Mouse (Mus musculus): ENCODE results near the gene Mapk1ip1l. TPM values are rescaled to one million over a fixed set of nuclear protein-coding genes. Genes with fewer than 3 reads are reported as not detected.
A peak's percentile ranks its signal among the peaks of the same experiment; 100 is the strongest.

The Mapk1ip1l gene
- polyA plus RNA-seq, 1 experiment from 2014 or later = 51.4 TPM

DNA sequence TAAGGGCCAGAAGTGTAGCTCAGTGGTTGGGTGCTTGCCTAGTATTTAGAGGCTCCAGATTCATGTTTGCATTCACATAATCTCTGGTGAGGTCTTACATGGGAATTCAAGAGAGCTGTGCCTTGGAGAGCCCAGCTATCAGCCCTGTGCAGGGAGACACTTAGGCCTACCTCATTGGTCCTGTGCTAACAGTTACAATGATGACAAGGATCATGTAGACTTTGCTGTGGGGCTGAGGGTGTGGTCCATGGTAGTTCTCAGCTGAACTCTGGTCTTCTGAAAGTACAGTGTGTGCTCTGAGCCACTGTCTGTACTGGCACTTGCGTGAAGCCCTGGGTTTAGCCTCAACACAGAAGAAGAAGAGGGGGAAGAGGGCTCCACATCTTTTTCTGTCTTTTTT lies 48.6 kb downstream of the Mapk1ip1l start:
- ATAC-seq (ENCODE audit: low read depth) = no peak
- WGBS = 86% methylated on average over 1 of the region's 1 CpGs
- Histone ChIP-seq H3K27me3 (no peaks in the 10 kb centered on the region), H3K4me2 (no peak overlapping the region), H3K36me3 (no peaks in the 10 kb centered on the region), H3K4me3 (no peak overlapping the region), H3K27ac (replicated peaks) (no peak overlapping the region), H3K9ac (no peak overlapping the region), H3K4me1 (replicated peaks) (no peaks in the 10 kb centered on the region), H3K9me3 (no peaks in the 10 kb centered on the region)

DNA sequence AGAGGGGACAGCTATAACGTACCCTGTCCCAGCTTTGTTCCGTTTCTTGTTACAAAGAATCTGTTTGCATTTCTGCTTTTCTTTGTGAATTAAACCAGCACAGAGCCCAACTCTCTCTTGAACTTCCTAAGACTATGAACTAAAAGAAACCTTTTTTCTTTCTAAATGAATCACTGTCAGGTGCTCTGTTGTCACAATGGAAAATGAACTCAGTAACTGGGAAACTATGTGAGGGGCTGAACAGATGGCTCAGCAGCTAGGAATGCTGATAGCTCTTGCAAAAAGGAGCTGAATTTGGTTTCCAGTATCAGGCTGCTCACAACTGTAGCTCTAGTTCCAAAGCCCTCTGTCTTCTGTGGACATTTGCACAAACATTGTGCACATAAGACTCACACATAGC lies 52.9 kb downstream of the Mapk1ip1l start:
- no peak overlapping the region for H3K4me3 ChIP-seq
- no peak overlapping the region for H3K4me2 ChIP-seq
- H3K27ac ChIP-seq (replicated peaks) = no peak overlapping the region
- no peaks in the 10 kb centered on the region for H3K9me3 ChIP-seq
- no peak overlapping the region for H3K9ac ChIP-seq
- H3K4me1 ChIP-seq (replicated peaks) = no peaks in the 10 kb centered on the region
- no peak for ATAC-seq (ENCODE audit: low read depth)
- no peaks in the 10 kb centered on the region for H3K27me3 ChIP-seq
- no peaks in the 10 kb centered on the region for H3K36me3 ChIP-seq
- WGBS = 76% methylated on average over 2 of the region's 2 CpGs

DNA sequence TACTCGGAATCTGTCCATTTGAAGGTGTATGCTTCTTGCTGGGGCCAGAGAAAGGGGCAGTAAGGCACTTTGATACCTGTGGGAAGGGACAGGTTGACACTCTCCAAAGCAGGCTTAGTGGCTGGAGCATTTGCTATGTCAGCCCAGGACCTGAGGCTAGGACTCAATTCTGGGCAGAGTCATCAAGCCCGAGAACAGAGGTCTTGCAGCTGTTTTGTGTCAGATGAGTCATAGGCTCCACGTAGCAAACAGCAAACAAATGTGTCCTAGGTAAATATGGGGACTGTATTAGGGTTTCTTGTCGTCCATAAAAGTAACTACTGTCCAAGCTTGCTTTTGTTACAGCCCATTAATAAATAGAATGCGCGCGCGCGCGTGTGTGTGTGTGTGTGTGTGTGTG lies 54.2 kb downstream of the Mapk1ip1l start:
- 91% methylated on average over 10 of the region's 10 CpGs for WGBS
- H3K9ac ChIP-seq = no peak overlapping the region

DNA sequence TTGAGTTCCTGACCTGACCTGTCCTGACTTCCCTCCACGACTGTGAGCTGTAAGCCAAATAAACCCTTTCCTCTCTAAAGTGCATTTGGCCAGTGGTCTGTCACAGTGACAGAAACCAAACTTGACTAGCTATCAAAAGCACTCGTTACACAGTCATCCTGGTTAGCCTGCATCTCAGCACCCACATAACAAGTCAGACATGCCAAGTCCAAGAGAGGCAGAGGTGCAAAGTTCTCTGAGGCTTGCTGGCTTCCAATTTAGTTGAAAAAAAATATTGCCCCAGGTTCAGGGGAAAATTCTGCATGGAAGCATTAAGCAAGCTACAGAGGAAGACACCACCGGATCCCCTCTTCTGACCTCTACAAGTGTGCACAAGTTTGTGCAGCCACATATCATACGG lies 55.2 kb downstream of the Mapk1ip1l start:
- WGBS = 90% methylated on average over 4 of the region's 4 CpGs
- no peaks in the 10 kb centered on the region for H3K9me3 ChIP-seq
- H3K36me3 ChIP-seq = no peaks in the 10 kb centered on the region
- no peak overlapping the region for H3K4me3 ChIP-seq
- H3K27me3 ChIP-seq = no peaks in the 10 kb centered on the region
- no peaks in the 10 kb centered on the region for H3K4me1 ChIP-seq (replicated peaks)
- no peak overlapping the region for H3K4me2 ChIP-seq
- H3K27ac ChIP-seq (replicated peaks) = no peak overlapping the region
- no peak for ATAC-seq (ENCODE audit: low read depth)
- H3K9ac ChIP-seq = no peak overlapping the region

More for the DNA sequence above, 54.2 kb downstream of the Mapk1ip1l start:
- Histone ChIP-seq H3K27me3 (no peaks in the 10 kb centered on the region), H3K36me3 (no peaks in the 10 kb centered on the region), H3K4me3 (no peak overlapping the region), H3K9me3 (no peaks in the 10 kb centered on the region), H3K27ac (replicated peaks) (no peak overlapping the region), H3K4me2 (no peak overlapping the region), H3K4me1 (replicated peaks) (no peaks in the 10 kb centered on the region)
- ATAC-seq (ENCODE audit: low read depth) = no peak

DNA sequence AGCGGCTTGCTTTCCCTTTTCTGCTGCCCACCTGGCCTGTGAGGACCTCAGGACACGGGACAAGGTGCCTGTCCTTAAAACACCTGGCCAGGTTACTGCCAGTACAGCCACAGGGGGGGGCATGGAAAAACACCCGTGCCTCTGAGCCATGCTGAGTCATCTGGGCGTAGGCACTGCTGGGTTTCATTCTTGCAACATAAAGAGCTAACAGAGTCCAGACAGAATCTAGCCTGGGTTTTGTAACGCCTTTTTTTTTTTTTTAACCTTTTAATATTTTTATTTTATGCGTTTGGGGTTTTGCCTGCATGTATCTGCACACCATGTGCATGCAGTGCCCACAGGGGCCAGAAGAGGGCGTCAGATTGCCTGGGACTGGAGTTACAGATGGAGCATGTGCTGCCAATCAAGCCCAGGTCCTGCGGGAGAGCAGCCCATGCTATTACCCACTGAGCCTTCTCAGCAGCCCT lies 56.1 kb downstream of the Mapk1ip1l start:
- H3K4me2 ChIP-seq = no peak overlapping the region
- no peak for ATAC-seq (ENCODE audit: low read depth)

DNA sequence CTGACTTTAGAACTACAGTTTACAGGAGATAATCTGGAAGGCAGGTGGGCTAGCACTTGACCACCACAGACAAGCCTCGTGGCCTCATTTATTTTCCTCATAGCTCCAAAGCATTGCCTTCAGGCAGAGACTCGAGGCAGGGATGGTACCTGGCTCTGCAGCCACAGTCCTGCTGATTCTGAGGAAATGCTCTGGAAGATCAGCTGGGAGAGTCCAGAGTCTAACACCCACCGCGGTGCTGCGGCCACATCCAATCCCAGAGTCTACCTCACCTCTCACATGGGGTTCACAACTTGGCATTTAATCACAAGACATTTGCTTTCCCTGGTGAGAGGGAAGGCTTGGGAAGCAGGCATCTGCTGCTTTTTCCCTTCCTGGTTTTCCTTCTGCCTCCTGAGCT lies 56.9 kb downstream of the Mapk1ip1l start:
- no peaks in the 10 kb centered on the region for H3K27me3 ChIP-seq
- no peak overlapping the region for H3K4me2 ChIP-seq
- H3K4me3 ChIP-seq = no peak overlapping the region
- H3K36me3 ChIP-seq = no peaks in the 10 kb centered on the region
- H3K27ac ChIP-seq (replicated peaks) = no peak overlapping the region
- no peaks in the 10 kb centered on the region for H3K9me3 ChIP-seq
- H3K9ac ChIP-seq = no peak overlapping the region
- no peak for ATAC-seq (ENCODE audit: low read depth)
- H3K4me1 ChIP-seq (replicated peaks) = no peaks in the 10 kb centered on the region
- 74% methylated on average over 5 of the region's 5 CpGs for WGBS

More for the DNA sequence above, 56.1 kb downstream of the Mapk1ip1l start:
- Histone ChIP-seq H3K27me3 (no peaks in the 10 kb centered on the region), H3K9me3 (no peaks in the 10 kb centered on the region), H3K36me3 (no peaks in the 10 kb centered on the region), H3K4me1 (replicated peaks) (no peaks in the 10 kb centered on the region), H3K27ac (replicated peaks) (no peak overlapping the region), H3K4me3 (no peak overlapping the region), H3K9ac (no peak overlapping the region)
- WGBS = 71% methylated on average over 8 of the region's 8 CpGs

DNA sequence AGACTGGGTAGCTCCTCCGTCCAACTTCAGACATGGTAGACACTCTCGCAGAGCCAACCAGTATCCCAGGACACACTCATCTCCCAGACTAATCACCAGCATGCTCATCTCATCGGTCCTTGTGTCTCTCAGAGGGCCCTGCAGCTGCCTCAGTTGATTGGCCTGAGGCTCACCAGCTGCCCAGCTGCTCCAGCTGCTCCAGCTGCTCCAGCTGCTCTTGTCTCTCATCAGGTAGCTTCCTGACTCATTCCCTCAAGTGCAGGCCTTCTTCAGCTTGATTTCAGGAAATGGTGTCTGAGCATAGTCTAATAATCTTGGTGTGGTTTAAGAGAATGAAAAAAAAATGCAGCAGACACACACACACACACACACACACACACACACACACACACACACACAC lies 58.6 kb downstream of the Mapk1ip1l start:
- Histone ChIP-seq H3K9ac (no peak overlapping the region), H3K4me3 (no peak overlapping the region), H3K36me3 (no peaks in the 10 kb centered on the region), H3K9me3 (no peaks in the 10 kb centered on the region), H3K4me1 (replicated peaks) (no peaks in the 10 kb centered on the region), H3K4me2 (no peak overlapping the region), H3K27ac (replicated peaks) (no peak overlapping the region), H3K27me3 (no peaks in the 10 kb centered on the region)
- ATAC-seq (ENCODE audit: low read depth) = no peak
- WGBS = 79% methylated on average over 3 of the region's 3 CpGs

DNA sequence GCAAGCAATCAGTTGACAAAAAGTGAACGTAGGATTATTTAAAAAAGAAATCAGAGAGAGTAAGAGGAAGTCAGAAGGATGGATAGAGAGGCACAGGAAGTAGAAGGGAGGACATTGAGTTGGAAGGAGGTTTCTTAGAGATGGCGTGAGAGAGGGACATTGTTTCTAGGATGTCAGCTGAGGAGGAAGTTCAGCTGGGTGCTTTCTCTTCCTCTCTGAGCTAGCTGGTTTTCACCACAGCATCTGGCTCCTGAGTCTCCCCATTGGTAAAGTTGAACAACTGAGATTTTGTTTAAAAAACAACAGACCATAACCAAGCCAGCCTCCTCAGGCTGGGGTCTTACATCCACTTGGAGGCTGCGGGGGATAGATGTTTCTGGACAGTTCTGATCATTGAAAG lies 61.5 kb downstream of the Mapk1ip1l start:
- H3K27ac ChIP-seq (replicated peaks) = no peak overlapping the region
- no peaks in the 10 kb centered on the region for H3K36me3 ChIP-seq
- ATAC-seq (ENCODE audit: low read depth) = no peak
- H3K4me2 ChIP-seq = no peak overlapping the region
- no peaks in the 10 kb centered on the region for H3K27me3 ChIP-seq
- H3K4me3 ChIP-seq = no peak overlapping the region
- H3K9ac ChIP-seq = no peak overlapping the region
- WGBS = 84% methylated on average over 3 of the region's 3 CpGs
- H3K4me1 ChIP-seq (replicated peaks) = peaks cover 1% of the 10 kb centered on the region; the same call in 1 of the 2 replicates
- no peaks in the 10 kb centered on the region for H3K9me3 ChIP-seq

DNA sequence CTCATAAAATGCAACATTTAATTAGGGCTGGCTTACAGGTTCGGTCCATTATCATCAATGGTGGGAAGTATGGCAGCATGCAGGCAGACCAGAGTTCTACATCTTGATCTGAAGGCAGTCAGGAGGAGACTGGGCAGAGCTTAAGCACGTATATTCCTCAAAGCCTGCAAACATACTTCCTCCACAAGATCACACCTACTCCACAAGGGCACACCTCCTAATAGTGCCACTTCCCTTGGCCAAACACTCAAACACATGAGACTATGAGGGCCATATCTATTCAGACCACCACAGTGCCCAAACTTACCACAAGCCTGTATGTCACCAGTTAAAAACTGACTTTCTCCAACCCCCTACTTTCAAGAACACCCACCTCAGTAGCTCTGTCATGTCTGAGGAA lies 63.4 kb downstream of the Mapk1ip1l start:
- Histone ChIP-seq H3K27ac (replicated peaks) (no peak overlapping the region), H3K9me3 (no peaks in the 10 kb centered on the region), H3K27me3 (0 out of 2 replicates have a peak, but pooled peaks cover 4% of the 10 kb centered on the region), H3K9ac (no peak overlapping the region), H3K4me1 (replicated peaks) (peaks cover 9% of the 10 kb centered on the region), H3K36me3 (no peaks in the 10 kb centered on the region), H3K4me2 (no peak overlapping the region), H3K4me3 (no peak overlapping the region)
- 86% methylated on average over 2 of the region's 2 CpGs for WGBS
- no peak for ATAC-seq (ENCODE audit: low read depth)

DNA sequence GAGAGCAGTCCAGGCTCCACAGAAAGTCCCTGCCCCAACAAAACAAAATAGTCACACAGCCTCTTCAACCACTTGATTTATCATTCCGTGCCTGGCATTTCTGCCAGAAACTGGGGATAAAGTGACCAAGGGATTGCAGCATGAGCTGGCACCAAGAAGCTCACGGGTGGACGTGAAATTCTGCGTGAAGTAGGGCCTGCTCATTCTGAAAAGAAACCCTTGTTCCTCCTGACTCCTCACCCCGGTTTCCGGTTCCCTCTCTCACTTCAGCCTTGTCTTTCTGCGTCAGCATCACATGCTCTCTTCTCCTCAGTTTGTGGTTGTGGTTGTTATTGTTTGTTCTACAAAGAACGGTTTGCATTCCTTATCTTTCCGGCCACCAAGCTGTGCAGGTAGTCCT lies 63.8 kb downstream of the Mapk1ip1l start:
- Histone ChIP-seq H3K9ac (no peak overlapping the region), H3K36me3 (no peaks in the 10 kb centered on the region), H3K27me3 (0 out of 2 replicates have a peak, but pooled peaks cover 4% of the 10 kb centered on the region), H3K4me3 (no peak overlapping the region), H3K4me1 (replicated peaks) (peaks cover 12% of the 10 kb centered on the region), H3K9me3 (no peaks in the 10 kb centered on the region), H3K27ac (replicated peaks) (no peak overlapping the region), H3K4me2 (no peak overlapping the region)
- WGBS = 82% methylated on average over 9 of the region's 9 CpGs
- no peak for ATAC-seq (ENCODE audit: low read depth)

DNA sequence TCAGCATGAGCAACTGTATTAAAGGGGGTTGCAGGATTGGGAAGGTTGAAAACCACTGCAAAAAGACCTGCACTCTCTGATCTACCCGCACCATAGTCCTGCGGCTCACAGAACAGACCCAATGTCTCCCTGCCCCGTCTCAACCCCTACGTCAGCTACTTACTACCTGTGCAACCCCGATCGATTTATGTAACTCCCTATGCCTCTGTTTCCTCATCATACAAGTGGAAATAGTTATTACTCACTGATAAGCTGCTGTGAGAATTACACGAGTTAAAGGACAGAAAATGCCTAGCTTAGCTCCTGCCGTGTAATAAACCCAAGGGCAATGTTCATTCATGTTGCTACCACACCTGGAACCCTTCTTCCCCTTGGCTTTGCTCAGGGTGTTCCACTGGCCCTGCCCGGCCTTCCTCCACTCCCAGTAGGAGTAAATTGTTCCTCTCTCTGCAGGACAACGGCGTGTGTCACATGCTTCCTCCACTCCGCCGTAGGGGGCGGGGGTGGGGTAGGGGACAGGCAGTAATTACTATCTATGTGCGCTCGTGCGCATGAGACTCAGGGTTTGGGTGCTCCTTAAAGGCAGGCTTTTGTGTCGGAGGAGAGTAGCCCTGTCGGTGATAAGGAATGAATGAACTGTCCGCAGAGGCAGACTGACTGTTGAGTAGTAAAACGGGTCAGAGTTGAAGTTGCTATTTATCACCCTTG lies 66.8 kb downstream of the Mapk1ip1l start:
- H3K27me3 ChIP-seq = 0 out of 2 replicates have a peak, but pooled peaks cover 4% of the 10 kb centered on the region
- 33% methylated on average over 21 of the region's 21 CpGs for WGBS
- peak overlapping the region; percentile 43; the same call in 1 of the 2 replicates for H3K9ac ChIP-seq
- H3K9me3 ChIP-seq = no peaks in the 10 kb centered on the region
- H3K4me1 ChIP-seq (replicated peaks) = peaks cover 22% of the 10 kb centered on the region
- peak overlapping the region; percentile 49 for H3K4me2 ChIP-seq
- no peak for ATAC-seq (ENCODE audit: low read depth)
- H3K36me3 ChIP-seq = no peaks in the 10 kb centered on the region
- H3K27ac ChIP-seq (replicated peaks) = no peak overlapping the region
- H3K4me3 ChIP-seq = peak overlapping the region; percentile 18; the same call in 1 of the 2 replicates

DNA sequence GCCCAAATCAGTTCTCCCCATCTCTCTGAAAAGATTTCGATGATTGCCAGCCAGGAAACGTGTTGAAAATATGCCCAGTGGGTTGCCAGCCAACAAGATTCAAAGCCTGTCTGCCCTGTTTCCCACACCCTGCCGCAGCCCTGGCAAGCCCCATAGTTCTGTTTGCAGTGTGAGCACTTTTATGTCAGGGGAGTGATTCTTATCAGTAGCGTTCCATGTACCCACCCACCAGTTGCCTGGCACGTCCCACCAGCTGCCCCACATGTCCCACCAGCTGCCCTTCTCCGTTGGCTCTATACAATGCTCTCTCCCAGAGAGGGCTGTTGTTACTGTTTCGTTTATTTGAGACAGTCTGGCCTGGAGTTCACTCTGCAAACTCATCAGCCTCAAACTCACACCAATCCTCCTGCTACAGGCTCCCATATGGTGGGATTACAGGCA lies 68.8 kb downstream of the Mapk1ip1l start:
- no peak overlapping the region for H3K9ac ChIP-seq
- no peaks in the 10 kb centered on the region for H3K36me3 ChIP-seq
- WGBS = 45% methylated on average over 7 of the region's 7 CpGs
- 0 out of 2 replicates have a peak overlapping the region, but pooled peaks have one; percentile 54 for H3K27ac ChIP-seq (replicated peaks)
- peaks cover 22% of the 10 kb centered on the region for H3K4me1 ChIP-seq (replicated peaks)
- peaks cover 9% of the 10 kb centered on the region; the same call in 1 of the 2 replicates for H3K27me3 ChIP-seq
- H3K9me3 ChIP-seq = no peaks in the 10 kb centered on the region
- no peak overlapping the region for H3K4me2 ChIP-seq
- no peak overlapping the region for H3K4me3 ChIP-seq
- peak; percentile 84 for ATAC-seq (ENCODE audit: low read depth)

DNA sequence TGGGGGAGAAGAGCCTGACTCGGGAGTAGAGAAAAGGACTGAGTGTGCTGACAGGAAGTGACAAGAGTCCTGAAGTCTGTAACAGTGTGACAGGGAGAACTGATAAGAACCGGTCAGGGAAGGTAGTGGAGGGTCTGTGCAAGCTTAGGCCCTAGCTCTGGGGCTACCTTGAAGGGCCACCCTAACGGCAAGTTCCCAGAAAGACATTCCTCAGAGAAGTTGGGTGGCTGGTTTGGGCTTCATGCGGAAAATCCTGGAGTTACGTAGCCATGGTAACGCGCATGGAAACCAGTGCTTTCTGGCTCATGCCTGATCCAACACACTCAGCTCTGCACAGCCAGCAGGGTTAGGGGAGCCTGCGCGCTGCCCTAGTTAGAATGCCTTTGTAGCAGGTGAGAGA lies 69.4 kb downstream of the Mapk1ip1l start, which contains the start of gene Lgals3:
Lgals3 (plus strand) TSS at position 291 of the 400 bp plus-strand sequence.
- peaks cover 22% of the 10 kb centered on the region for H3K4me1 ChIP-seq (replicated peaks)
- WGBS = 50% methylated on average over 9 of the region's 9 CpGs
- H3K4me3 ChIP-seq = no peak within 1 kb of the TSS
- no peak within 1 kb of the TSS for H3K4me2 ChIP-seq
- H3K9me3 ChIP-seq = no peaks in the 10 kb centered on the region
- 0 out of 2 replicates have a peak within 1 kb of the TSS, but pooled peaks have one; percentile 54 for H3K27ac ChIP-seq (replicated peaks)
- H3K27me3 ChIP-seq = peaks cover 13% of the 10 kb centered on the region
- H3K9ac ChIP-seq = no peak within 1 kb of the TSS
- ATAC-seq (ENCODE audit: low read depth) = peak; percentile 87
- no peaks in the 10 kb centered on the region for H3K36me3 ChIP-seq
